Mouse (Mus musculus) embryonic facial prominence, embryonic 12.5 days (tissue): Measurements from ENCODE around the gene Gpsm2. TPM values are rescaled to one million over a fixed set of nuclear protein-coding genes. Genes with fewer than 3 reads are reported as not detected.
"Not testable (repeated sequence)": the region's sequence is repeated elsewhere in the genome, so short reads cannot be mapped to it uniquely, and the experiment has no call there.

ENCODE experiments used
- ATAC-seq: fragments of 200-750 bp; cut with Nextera tagmentation; 2 replicates; pipeline ENCODE4 v1.8.0; 2017; ENCODE audit not compliant: insufficient number of reproducible peaks, insufficient read depth, low FRiP score, low TSS enrichment
- H3K27ac ChIP-seq: fragments of 300-500 bp; sonication (generic); 2 replicates; pipeline ENCODE4 v1.5.1; 2016; ENCODE audit warnings: mild to moderate bottlenecking
- H3K27me3 ChIP-seq: fragments of 300-500 bp; sonication (generic); 2 replicates; pipeline ENCODE4 v1.6.1; 2016; ENCODE audit warnings: mild to moderate bottlenecking, moderate library complexity
- H3K36me3 ChIP-seq: fragments of 300-500 bp; sonication (generic); 2 replicates; pipeline ENCODE4 v1.6.1; 2016; ENCODE audit warnings: mild to moderate bottlenecking
- H3K4me1 ChIP-seq: fragments of 300-500 bp; sonication (generic); 2 replicates; pipeline ENCODE4 v1.6.1; 2016
- H3K4me2 ChIP-seq: fragments of 300-500 bp; sonication (generic); replicated peaks from 2 replicates; pipeline ENCODE4 v1.6.1; 2016; ENCODE audit warnings: mild to moderate bottlenecking, moderate library complexity
- H3K4me3 ChIP-seq: fragments of 300-500 bp; sonication (generic); 2 replicates; pipeline ENCODE4 v1.5.1; 2016; ENCODE audit warnings: mild to moderate bottlenecking
- H3K9ac ChIP-seq: fragments of 300-500 bp; sonication (generic); 2 replicates; pipeline ENCODE4 v1.6.1; 2016; ENCODE audit warnings: mild to moderate bottlenecking, moderate library complexity
- H3K9me3 ChIP-seq: fragments of 300-500 bp; sonication (generic); 2 replicates; pipeline ENCODE4 v1.6.1; 2016; ENCODE audit warnings: mild to moderate bottlenecking, moderate library complexity
- WGBS: fragments of 180-500 bp; shearing (Covaris S2); methylation state at CpG from one replicate; pipeline ENCODE4 v1.1.7; 2016; 5-methylcytosine and 5-hydroxymethylcytosine counted together
- polyA plus RNA-seq: library from polyadenylated mRNA; unstranded; fragments of >200 nt; fragmentation: Nextera tagmentation; extraction: Ambion mirVana; gene quantifications from 2 replicates; pipeline ENCODE4 v1.2.1, GENCODE M21; 2016

Gene Gpsm2
- polyA plus RNA-seq, 1 experiment from 2014 or later = 82.5 TPM

DNA sequence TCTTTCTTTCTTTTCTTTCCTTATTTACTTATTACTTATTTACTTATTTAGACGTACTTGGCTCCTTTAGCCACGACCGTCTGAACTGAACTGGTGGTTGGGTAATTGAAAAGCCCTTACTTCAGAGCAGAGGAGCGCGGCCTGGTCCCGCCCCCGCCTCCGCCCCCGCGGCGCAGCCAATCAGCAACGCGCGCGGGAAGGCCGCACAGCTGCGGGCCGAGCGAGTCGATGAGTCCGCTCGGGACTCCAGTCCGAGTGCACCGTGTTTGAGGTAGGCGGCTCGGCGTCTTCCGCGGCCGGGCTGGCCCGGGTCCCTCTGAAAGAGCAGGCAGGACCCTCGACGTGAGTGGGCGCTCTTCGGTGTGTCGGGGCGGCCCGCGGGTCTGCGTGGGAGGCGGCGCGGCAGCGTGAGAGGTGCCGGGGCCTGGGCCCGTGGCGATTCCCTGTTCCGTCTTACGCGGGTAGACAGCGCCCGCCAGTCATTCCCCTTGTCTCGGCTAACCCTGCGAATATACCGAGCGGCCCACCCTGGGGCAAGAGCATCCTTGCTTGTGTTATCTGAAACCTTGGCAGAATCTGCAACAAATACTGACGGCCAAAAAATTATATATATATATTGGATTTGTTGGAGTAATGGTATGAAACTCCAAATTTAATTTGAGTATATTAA is 68.3 kb downstream of the Gpsm2 start, which contains the start of gene Clcc1:
TSS of gene Clcc1 (plus strand) at position 204 of the 670 bp plus-strand sequence.
- Histone ChIP-seq H3K9me3 (no peaks in the 10 kb centered on the region), H3K4me2 (peak within 1 kb of the TSS; percentile 71), H3K27me3 (no peaks in the 10 kb centered on the region), H3K4me3 (peak within 1 kb of the TSS; percentile 72), H3K4me1 (peaks cover 12% of the 10 kb centered on the region), H3K36me3 (peaks cover 5% of the 10 kb centered on the region; the same call in 1 of the 2 replicates), H3K9ac (peak within 1 kb of the TSS; percentile 74), H3K27ac (peak within 1 kb of the TSS; percentile 88)
- ATAC-seq = peak; percentile 93
- under 1% methylated on average over 56 of the region's 57 CpGs for WGBS

- H3K9ac ChIP-seq = no peak overlapping the region
- H3K4me2 ChIP-seq = peak overlapping the region; percentile 46
- peaks cover 12% of the 10 kb centered on the region for H3K4me1 ChIP-seq
- peaks cover 4% of the 10 kb centered on the region; the same call in 1 of the 2 replicates for H3K36me3 ChIP-seq
- H3K4me3 ChIP-seq = 0 out of 2 replicates have a peak overlapping the region, but pooled peaks have one; percentile 10
- no peak for ATAC-seq
- H3K27ac ChIP-seq = no peak overlapping the region
- no peaks in the 10 kb centered on the region for H3K9me3 ChIP-seq
- no peaks in the 10 kb centered on the region for H3K27me3 ChIP-seq
- 23% methylated on average over 9 of the region's 9 CpGs for WGBS
Measured at GRCm38 (mm10) chr3:108652866-108653642, 69.1 kb downstream of the Gpsm2 start.

- not testable (repeated sequence) for H3K4me2 ChIP-seq, H3K4me1 ChIP-seq, H3K27me3 ChIP-seq, H3K9ac ChIP-seq, ATAC-seq, H3K27ac ChIP-seq, H3K9me3 ChIP-seq, H3K4me3 ChIP-seq, H3K36me3 ChIP-seq
- 33% methylated on average over 5 of the region's 5 CpGs for WGBS
Measured at GRCm38 (mm10) chr3:108647681-108648080, 74.4 kb downstream of the Gpsm2 start.

DNA sequence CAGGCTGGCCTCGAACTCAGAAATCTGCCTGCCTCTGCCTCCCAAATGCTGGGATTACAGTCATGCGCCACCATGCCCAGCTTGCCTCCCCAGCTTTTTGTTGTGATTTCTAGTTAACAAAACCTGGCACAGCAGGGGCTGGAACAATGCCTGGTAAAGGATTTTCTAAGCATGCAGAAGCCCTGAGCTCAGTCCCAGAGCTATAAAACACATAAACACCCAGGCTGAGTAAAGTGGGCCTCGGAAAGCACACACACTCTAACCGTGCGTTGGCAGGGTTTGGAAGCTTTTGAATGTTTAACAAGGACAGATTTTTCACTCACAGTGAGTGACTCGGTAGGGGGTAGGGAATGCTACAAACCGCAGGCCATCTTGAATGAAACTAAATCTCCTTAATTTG is 76.1 kb downstream of the Gpsm2 start:
- WGBS = 62% methylated on average over 7 of the region's 7 CpGs

DNA sequence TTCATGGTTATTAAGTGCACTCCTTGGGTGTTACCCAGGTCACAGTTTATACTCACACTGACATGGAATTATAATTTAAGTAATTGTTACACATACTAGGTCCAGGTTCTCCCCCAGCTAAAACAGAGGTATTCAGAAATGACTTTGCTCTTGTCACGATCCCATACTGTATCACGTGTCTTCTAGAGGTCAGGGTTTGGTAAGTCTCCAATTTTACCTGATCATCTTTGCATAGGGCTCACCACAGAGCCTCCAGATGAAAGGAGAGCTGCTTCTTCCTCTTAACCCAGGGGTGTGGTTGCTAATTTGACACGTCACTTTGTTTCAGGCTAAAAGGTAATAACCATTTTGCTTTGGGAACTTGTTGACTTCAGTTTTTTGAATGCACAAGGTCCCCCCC is 77.3 kb downstream of the Gpsm2 start:
- H3K4me2 ChIP-seq = no peak overlapping the region
- no peak for ATAC-seq
- 89% methylated on average over 3 of the region's 3 CpGs for WGBS

More for the DNA sequence above, 76.1 kb downstream of the Gpsm2 start:
- H3K4me2 ChIP-seq = no peak overlapping the region
- ATAC-seq = no peak
- no peak overlapping the region for H3K9ac ChIP-seq
- H3K27ac ChIP-seq = no peak overlapping the region
- H3K4me1 ChIP-seq = 0 out of 2 replicates have a peak, but pooled peaks cover 3% of the 10 kb centered on the region
- no peak overlapping the region for H3K4me3 ChIP-seq
- no peaks in the 10 kb centered on the region for H3K9me3 ChIP-seq
- no peaks in the 10 kb centered on the region for H3K27me3 ChIP-seq
- 0 out of 2 replicates have a peak, but pooled peaks cover 7% of the 10 kb centered on the region for H3K36me3 ChIP-seq

DNA sequence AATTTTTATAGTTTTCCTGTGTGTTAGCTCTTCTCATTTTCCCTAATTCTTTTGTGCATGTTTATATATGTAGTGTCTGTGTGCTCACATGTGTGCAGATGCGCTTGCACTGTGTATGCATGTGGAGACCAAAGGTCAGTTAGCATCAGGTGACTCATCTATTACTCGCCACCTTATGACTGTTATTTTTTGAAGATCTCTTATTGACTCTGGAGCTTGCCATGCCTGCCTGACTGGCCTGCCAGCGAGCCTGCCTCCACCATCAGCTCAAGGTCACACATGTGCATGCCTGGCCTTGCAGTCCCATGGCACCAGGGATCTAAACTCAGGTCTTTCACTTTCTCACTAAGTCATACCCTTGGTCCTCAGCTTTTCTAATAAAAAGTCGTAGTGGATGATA is 81.1 kb downstream of the Gpsm2 start:
- H3K9ac ChIP-seq = no peak overlapping the region
- no peak overlapping the region for H3K4me3 ChIP-seq
- H3K9me3 ChIP-seq = no peaks in the 10 kb centered on the region
- WGBS = 77% methylated on average over 4 of the region's 4 CpGs
- H3K36me3 ChIP-seq = 0 out of 2 replicates have a peak, but pooled peaks cover 5% of the 10 kb centered on the region
- no peak for ATAC-seq
- H3K27ac ChIP-seq = no peak overlapping the region
- no peaks in the 10 kb centered on the region for H3K4me1 ChIP-seq
- no peak overlapping the region for H3K4me2 ChIP-seq
- no peaks in the 10 kb centered on the region for H3K27me3 ChIP-seq

More for the DNA sequence above, 77.3 kb downstream of the Gpsm2 start:
- 0 out of 2 replicates have a peak, but pooled peaks cover 7% of the 10 kb centered on the region for H3K36me3 ChIP-seq
- no peaks in the 10 kb centered on the region for H3K9me3 ChIP-seq
- H3K27me3 ChIP-seq = no peaks in the 10 kb centered on the region
- no peak overlapping the region for H3K4me3 ChIP-seq
- H3K9ac ChIP-seq = no peak overlapping the region
- H3K27ac ChIP-seq = no peak overlapping the region
- H3K4me1 ChIP-seq = 0 out of 2 replicates have a peak, but pooled peaks cover 3% of the 10 kb centered on the region

- no peaks in the 10 kb centered on the region for H3K27me3 ChIP-seq
- no peak overlapping the region for H3K4me2 ChIP-seq
- no peaks in the 10 kb centered on the region for H3K9me3 ChIP-seq
- no peak for ATAC-seq
- H3K36me3 ChIP-seq = 0 out of 2 replicates have a peak, but pooled peaks cover 2% of the 10 kb centered on the region
- no peak overlapping the region for H3K9ac ChIP-seq
- H3K4me3 ChIP-seq = no peak overlapping the region
- 69% methylated on average over 4 of the region's 4 CpGs for WGBS
- H3K4me1 ChIP-seq = no peaks in the 10 kb centered on the region
- H3K27ac ChIP-seq = no peak overlapping the region
Measured at GRCm38 (mm10) chr3:108639412-108639811, 82.7 kb downstream of the Gpsm2 start.

GRCm38 (mm10) chr3:108634761-108635160 is 87.3 kb downstream of the Gpsm2 start:
- Histone ChIP-seq H3K9me3 (no peaks in the 10 kb centered on the region), H3K4me1 (no peaks in the 10 kb centered on the region), H3K4me2 (no peak overlapping the region), H3K27me3 (no peaks in the 10 kb centered on the region), H3K27ac (no peak overlapping the region), H3K4me3 (no peak overlapping the region), H3K9ac (no peak overlapping the region), H3K36me3 (no peaks in the 10 kb centered on the region)
- no peak for ATAC-seq
- 88% methylated on average over 5 of the region's 5 CpGs for WGBS

Other genes starting within 250 kb of the Gpsm2 start
- 0.26 and 0.37 TPM in 2 replicates for gene 1700013F07Rik, start 188.2 kb downstream of the Gpsm2 start, polyA plus RNA-seq
- gene 5330417C22Rik, start 185.8 kb downstream of the Gpsm2 start, polyA plus RNA-seq = 0.67 and 1.3 TPM in 2 replicates
- gene Tmem167b, start 159.8 kb downstream of the Gpsm2 start, polyA plus RNA-seq = 44.0 and 45.1 TPM in 2 replicates
- 51.7 and 52.3 TPM in 2 replicates for gene Taf13, start 150.6 kb downstream of the Gpsm2 start, polyA plus RNA-seq
- gene Wdr47, start 131.0 kb downstream of the Gpsm2 start, polyA plus RNA-seq = 17.5 and 17.6 TPM in 2 replicates
- gene Clcc1, start 68.4 kb downstream of the Gpsm2 start, polyA plus RNA-seq = 74.8 and 77.2 TPM in 2 replicates
- gene Aknad1, start 17.3 kb upstream of the Gpsm2 start, polyA plus RNA-seq = 0.36 and 0.51 TPM in 2 replicates
- gene Stxbp3, start 118.2 kb upstream of the Gpsm2 start, polyA plus RNA-seq = 29.3 and 31.2 TPM in 2 replicates
- 0.14 and 0.17 TPM in 2 replicates for gene Fndc7, start 167.7 kb upstream of the Gpsm2 start, polyA plus RNA-seq
- gene Prpf38b, start 189.4 kb upstream of the Gpsm2 start, polyA plus RNA-seq = 82.3 and 91.7 TPM in 2 replicates
- gene Henmt1, start 217.6 kb upstream of the Gpsm2 start, polyA plus RNA-seq = 1.6 and 1.9 TPM in 2 replicates
- gene Gm9857, start 218.1 kb upstream of the Gpsm2 start, polyA plus RNA-seq = not detected in 2 replicates